Mouse (Mus musculus) kidney, adult 2 months (tissue): ENCODE measurements around the gene Sdk1.

ENCODE experiments used
- CTCF ChIP-seq: fragments of 200-500 bp; conservative IDR thresholded peaks from 2 replicates; pipeline ENCODE4 v1.5.1; 2011; ENCODE audit warnings: low read depth, mild to moderate bottlenecking, control low read depth, low read length, moderate library complexity, mixed read lengths; ENCODE audit not compliant: insufficient read depth, insufficient read length
- POLR2A ChIP-seq: fragments of 200-500 bp; IDR thresholded peaks from one replicate; pipeline ENCODE4 v1.6.1; 2011; ENCODE audit warnings: low read depth, low read length, control low read depth

- TF ChIP-seq POLR2A = no peak
- TF ChIP-seq CTCF = no peak
These were observed 127.3 kb downstream of the Sdk1 start for GRCm38 (mm10) chr5:141368567-141368966.
